Mouse (Mus musculus): ENCODE measurements at regions not wholly inside any gene's neighbourhood (a gene's known extent, or its start where the extent isn't known, plus 50 kb on each side); places are given as distances from the start of the nearest gene placed in this dataset.

DNA sequence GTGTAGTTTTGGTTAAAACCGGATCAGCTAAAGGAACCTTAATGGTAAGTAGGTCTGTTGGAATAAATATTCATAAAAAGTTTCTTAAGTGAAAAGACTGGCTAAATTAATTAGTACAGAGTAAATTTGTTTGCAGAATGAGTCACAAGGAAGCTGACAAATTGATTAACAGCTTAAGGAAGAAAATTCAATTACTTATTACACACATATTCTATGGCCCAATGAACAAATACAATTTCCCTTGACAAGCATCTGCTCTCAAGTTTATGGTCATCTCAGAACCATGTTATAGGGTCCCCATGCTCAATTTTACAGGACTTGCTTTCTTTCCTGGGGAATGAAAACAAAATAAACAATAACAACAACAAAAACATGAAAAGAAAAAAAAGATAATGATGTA lies 231.4 kb upstream of the Frg1 start:
- Histone ChIP-seq H3K4me3 (ENCODE audit: low read depth, low read length) (no peak overlapping the region), H3K36me3 (ENCODE audit: control insufficient read depth, insufficient read depth, low read length) (no peaks in the 10 kb centered on the region), H3K9me3 (ENCODE audit: control insufficient read depth, low read length) (no peaks in the 10 kb centered on the region), H3K9ac (ENCODE audit: low read length) (no peak overlapping the region), H3K27me3 (ENCODE audit: control insufficient read depth, insufficient read depth, low read length) (no peaks in the 10 kb centered on the region), H3K4me2 (no peak overlapping the region), H3K27ac (ENCODE audit: low read depth, low read length) (no peak overlapping the region), H3K4me1 (ENCODE audit: control insufficient read depth, insufficient read depth, low read length) (no peaks in the 10 kb centered on the region)
- ATAC-seq (ENCODE audit: low FRiP score) (no peak), DNase-seq (ENCODE audit: low spot score, missing footprints) (no peak)
- 90% methylated on average over 1 of the region's 1 CpGs for WGBS

DNA sequence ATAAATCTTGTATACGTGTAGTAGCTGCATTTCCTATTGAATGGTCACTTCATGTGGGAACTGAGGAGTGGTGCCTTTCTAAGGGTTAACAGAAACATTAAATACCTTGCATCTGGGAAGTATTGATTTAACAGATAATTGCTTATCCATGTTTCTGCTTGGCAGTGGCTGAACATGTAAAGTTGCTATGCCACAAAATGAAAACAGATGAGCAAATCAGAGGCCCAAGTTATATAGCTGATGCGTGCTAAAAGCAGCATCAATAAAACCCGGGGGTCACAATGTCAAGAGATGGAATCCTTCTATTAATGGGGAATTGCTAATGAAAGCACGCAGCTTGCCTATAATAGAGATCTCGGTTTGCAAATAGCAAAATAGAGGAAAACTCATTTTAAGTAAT lies 227.8 kb upstream of the Frg1 start:
- Histone ChIP-seq H3K9ac (ENCODE audit: low read length) (no peak overlapping the region), H3K9me3 (ENCODE audit: control insufficient read depth, low read length) (no peaks in the 10 kb centered on the region), H3K4me1 (ENCODE audit: control insufficient read depth, insufficient read depth, low read length) (no peaks in the 10 kb centered on the region), H3K27ac (ENCODE audit: low read depth, low read length) (no peak overlapping the region), H3K27me3 (ENCODE audit: control insufficient read depth, insufficient read depth, low read length) (no peaks in the 10 kb centered on the region), H3K4me2 (no peak overlapping the region), H3K4me3 (ENCODE audit: low read depth, low read length) (no peak overlapping the region), H3K36me3 (ENCODE audit: control insufficient read depth, insufficient read depth, low read length) (no peaks in the 10 kb centered on the region)
- ATAC-seq (ENCODE audit: low FRiP score) (no peak), DNase-seq (ENCODE audit: low spot score, missing footprints) (no peak)
- WGBS: 83% methylated on average over 5 of the region's 5 CpGs

DNA sequence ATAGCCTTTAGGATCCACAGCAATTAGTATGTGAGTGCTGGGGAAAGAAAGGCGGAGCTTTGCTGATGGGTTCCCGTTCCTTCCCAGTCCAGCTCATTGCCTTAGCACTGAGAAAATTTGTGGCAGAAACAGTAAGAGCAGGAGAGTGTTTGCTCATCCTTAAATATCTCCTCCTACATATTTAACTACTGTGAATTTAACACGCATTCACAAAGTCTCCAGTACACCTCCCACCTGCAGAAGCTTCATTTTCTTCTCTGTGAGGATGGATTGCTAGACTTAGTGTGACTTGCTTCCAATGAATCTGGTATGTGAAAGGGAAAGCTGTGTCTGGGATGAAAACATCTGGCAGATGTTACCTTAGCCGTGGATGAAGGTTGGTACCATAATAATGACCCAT lies 207.0 kb upstream of the Frg1 start:
- no peak overlapping the region for H3K27ac ChIP-seq (ENCODE audit: low read depth, low read length)
- H3K4me1 ChIP-seq (ENCODE audit: control insufficient read depth, insufficient read depth, low read length): no peaks in the 10 kb centered on the region
- DNase-seq (ENCODE audit: low spot score, missing footprints) (no peak), ATAC-seq (ENCODE audit: low FRiP score) (no peak)
- no peak overlapping the region for H3K9ac ChIP-seq (ENCODE audit: low read length)
- no peaks in the 10 kb centered on the region for H3K9me3 ChIP-seq (ENCODE audit: control insufficient read depth, low read length)
- H3K4me3 ChIP-seq (ENCODE audit: low read depth, low read length): no peak overlapping the region
- H3K36me3 ChIP-seq (ENCODE audit: control insufficient read depth, insufficient read depth, low read length): no peaks in the 10 kb centered on the region
- no peak overlapping the region for H3K4me2 ChIP-seq
- 86% methylated on average over 4 of the region's 4 CpGs for WGBS
- H3K27me3 ChIP-seq (ENCODE audit: control insufficient read depth, insufficient read depth, low read length): no peaks in the 10 kb centered on the region

DNA sequence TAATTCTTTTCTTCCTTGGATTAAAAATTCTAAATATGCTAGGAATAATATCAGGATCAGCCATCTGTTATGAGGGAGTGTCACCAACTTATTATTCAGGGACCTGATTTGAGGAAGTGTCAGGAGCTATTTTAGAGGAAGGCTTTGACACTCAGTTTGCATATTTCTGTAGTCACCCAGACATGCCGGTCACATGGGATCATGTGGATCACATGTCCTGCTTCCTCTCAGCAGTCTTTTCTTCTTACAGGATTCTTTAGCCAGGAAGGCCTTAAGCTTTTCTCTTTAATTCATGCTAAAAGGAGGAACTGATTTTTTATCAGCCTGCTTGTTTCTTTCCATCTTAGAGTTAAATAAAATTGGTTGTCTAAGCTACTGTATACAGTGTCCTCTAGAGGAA lies 183.4 kb upstream of the Frg1 start:
- no peaks in the 10 kb centered on the region for H3K4me1 ChIP-seq (ENCODE audit: control insufficient read depth, insufficient read depth, low read length)
- H3K9ac ChIP-seq (ENCODE audit: low read length): no peak overlapping the region
- H3K27me3 ChIP-seq (ENCODE audit: control insufficient read depth, insufficient read depth, low read length): no peaks in the 10 kb centered on the region
- H3K4me2 ChIP-seq: no peak overlapping the region
- no peak overlapping the region for H3K4me3 ChIP-seq (ENCODE audit: low read depth, low read length)
- DNase-seq (ENCODE audit: low spot score, missing footprints) (no peak), ATAC-seq (ENCODE audit: low FRiP score) (no peak)
- 71% methylated on average over 1 of the region's 1 CpGs for WGBS
- H3K27ac ChIP-seq (ENCODE audit: low read depth, low read length): no peak overlapping the region
- H3K9me3 ChIP-seq (ENCODE audit: control insufficient read depth, low read length): no peaks in the 10 kb centered on the region
- no peaks in the 10 kb centered on the region for H3K36me3 ChIP-seq (ENCODE audit: control insufficient read depth, insufficient read depth, low read length)

DNA sequence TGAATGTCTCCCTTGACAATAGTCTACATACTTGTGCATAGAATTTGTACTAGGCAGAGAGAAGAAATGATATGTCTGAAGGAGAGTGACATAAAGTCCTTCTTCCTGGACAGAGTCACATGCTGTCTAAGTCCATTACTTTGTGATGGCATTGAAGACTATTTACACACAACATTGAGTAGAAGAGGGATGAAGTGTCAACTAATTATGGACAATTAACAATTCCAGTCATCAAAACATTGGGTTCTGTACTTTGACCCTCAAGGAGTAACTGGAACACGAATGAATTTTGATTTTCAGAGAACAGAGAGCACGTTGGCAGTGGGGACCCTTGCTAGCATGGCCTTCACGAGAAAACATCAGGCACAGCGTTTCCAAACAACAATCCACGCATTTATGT lies 177.6 kb upstream of the Frg1 start:
- 86% methylated on average over 5 of the region's 5 CpGs for WGBS
- Histone ChIP-seq H3K4me3 (ENCODE audit: low read depth, low read length) (no peak overlapping the region), H3K27ac (ENCODE audit: low read depth, low read length) (no peak overlapping the region), H3K9me3 (ENCODE audit: control insufficient read depth, low read length) (no peaks in the 10 kb centered on the region), H3K36me3 (ENCODE audit: control insufficient read depth, insufficient read depth, low read length) (no peaks in the 10 kb centered on the region), H3K4me1 (ENCODE audit: control insufficient read depth, insufficient read depth, low read length) (no peaks in the 10 kb centered on the region), H3K27me3 (ENCODE audit: control insufficient read depth, insufficient read depth, low read length) (no peaks in the 10 kb centered on the region), H3K9ac (ENCODE audit: low read length) (no peak overlapping the region), H3K4me2 (no peak overlapping the region)
- ATAC-seq (ENCODE audit: low FRiP score): no peak
- DNase-seq (ENCODE audit: low spot score, missing footprints): no peak

DNA sequence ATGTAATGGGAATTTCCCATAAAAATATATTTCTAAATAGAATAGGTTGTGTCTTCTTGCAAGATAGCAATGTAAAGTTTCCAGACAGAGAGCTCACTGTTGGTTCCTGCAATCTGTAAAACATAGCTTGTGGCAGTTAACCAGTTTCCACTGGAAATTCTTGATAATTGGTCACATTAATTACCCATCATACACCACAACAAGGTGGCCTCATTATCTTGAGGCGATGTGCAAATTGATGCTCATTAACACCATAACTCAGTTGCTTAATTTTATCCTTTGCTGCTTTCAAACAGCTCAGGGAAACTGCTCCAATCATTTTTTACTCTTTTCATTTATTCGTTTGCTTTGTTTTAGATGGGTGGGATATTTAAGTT lies 176.8 kb upstream of the Frg1 start:
- Histone ChIP-seq H3K36me3 (ENCODE audit: control insufficient read depth, insufficient read depth, low read length) (no peaks in the 10 kb centered on the region), H3K9me3 (ENCODE audit: control insufficient read depth, low read length) (no peaks in the 10 kb centered on the region), H3K4me2 (no peak overlapping the region), H3K4me3 (ENCODE audit: low read depth, low read length) (no peak overlapping the region), H3K9ac (ENCODE audit: low read length) (no peak overlapping the region), H3K27me3 (ENCODE audit: control insufficient read depth, insufficient read depth, low read length) (no peaks in the 10 kb centered on the region), H3K27ac (ENCODE audit: low read depth, low read length) (no peak overlapping the region), H3K4me1 (ENCODE audit: control insufficient read depth, insufficient read depth, low read length) (no peaks in the 10 kb centered on the region)
- DNase-seq (ENCODE audit: low spot score, missing footprints) (no peak), ATAC-seq (ENCODE audit: low FRiP score) (no peak)
- 81% methylated on average over 2 of the region's 2 CpGs for WGBS

DNA sequence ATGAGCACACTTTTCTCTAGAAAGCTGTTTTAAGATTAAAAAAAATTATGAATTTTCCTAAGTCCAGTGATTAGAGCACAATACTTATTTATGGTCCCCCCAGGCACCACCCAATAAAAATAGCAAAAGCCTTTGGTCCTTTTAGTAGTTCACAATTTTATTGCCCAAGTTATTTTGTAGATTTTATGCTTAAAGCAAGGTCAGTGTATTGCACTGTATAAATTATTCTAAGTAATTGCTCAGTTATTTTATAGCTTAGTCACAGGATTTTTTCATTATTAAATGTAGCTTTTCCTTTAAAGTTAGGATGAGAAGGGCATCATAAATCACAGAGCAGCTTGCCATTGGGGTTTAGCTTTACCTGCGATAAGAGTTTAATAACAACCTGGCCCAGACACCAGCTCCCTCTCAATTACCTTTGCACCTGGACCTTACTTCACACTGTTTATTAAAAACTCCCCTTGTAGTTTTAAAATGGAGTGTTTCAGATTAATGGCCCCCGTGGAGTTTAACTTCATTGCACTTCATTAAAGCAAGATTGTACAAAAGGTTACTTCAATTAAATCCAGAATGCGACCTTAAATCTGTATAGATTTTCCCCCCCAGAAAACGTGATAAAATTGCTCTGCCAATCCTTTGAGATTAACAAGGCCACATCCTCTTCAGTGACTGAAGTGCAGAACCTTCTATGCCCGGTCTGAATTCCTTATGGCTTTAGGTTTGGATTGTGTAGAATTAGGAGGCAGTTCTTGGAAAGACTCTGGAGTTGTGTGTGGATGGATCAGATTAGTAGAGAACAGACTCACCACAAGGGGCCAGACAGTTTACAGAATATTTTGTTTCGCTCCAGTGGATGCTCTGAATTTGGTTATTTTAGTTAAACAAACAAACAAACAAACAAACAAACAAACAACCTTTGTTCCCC lies 176.1 kb upstream of the Frg1 start:
- Histone ChIP-seq H3K27me3 (ENCODE audit: control insufficient read depth, insufficient read depth, low read length) (no peaks in the 10 kb centered on the region), H3K9ac (ENCODE audit: low read length) (no peak overlapping the region), H3K4me1 (ENCODE audit: control insufficient read depth, insufficient read depth, low read length) (no peaks in the 10 kb centered on the region), H3K36me3 (ENCODE audit: control insufficient read depth, insufficient read depth, low read length) (no peaks in the 10 kb centered on the region), H3K4me3 (ENCODE audit: low read depth, low read length) (no peak overlapping the region), H3K4me2 (no peak overlapping the region), H3K27ac (ENCODE audit: low read depth, low read length) (no peak overlapping the region), H3K9me3 (ENCODE audit: control insufficient read depth, low read length) (no peaks in the 10 kb centered on the region)
- ATAC-seq (ENCODE audit: low FRiP score) (no peak), DNase-seq (ENCODE audit: low spot score, missing footprints) (no peak)
- 80% methylated on average over 6 of the region's 6 CpGs for WGBS

DNA sequence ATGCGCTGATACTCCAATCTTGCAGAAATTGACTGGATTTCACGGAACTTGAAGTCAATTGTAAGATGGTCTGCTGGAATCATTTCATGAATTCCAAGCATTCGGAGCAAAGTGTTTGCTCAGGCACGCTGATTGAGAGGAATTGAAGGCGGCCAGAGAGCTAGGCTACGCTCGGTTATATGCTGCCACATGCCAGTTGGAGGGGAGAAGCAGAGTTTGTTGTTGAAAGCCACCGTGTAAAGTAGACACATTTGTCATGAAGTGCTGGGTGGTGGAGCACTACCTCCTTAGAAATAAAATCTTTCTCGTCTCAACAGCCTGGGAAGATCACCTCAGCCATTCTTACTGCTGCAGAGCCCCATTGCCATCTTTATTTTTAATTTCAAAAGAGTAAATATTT lies 175.3 kb upstream of the Frg1 start:
- DNase-seq (ENCODE audit: low spot score, missing footprints): no peak
- WGBS: 79% methylated on average over 9 of the region's 9 CpGs
- Histone ChIP-seq H3K27ac (ENCODE audit: low read depth, low read length) (no peak overlapping the region), H3K9ac (ENCODE audit: low read length) (no peak overlapping the region), H3K4me3 (ENCODE audit: low read depth, low read length) (no peak overlapping the region), H3K9me3 (ENCODE audit: control insufficient read depth, low read length) (no peaks in the 10 kb centered on the region), H3K4me1 (ENCODE audit: control insufficient read depth, insufficient read depth, low read length) (no peaks in the 10 kb centered on the region), H3K4me2 (no peak overlapping the region), H3K36me3 (ENCODE audit: control insufficient read depth, insufficient read depth, low read length) (no peaks in the 10 kb centered on the region), H3K27me3 (ENCODE audit: control insufficient read depth, insufficient read depth, low read length) (no peaks in the 10 kb centered on the region)
- no peak for ATAC-seq (ENCODE audit: low FRiP score)

DNA sequence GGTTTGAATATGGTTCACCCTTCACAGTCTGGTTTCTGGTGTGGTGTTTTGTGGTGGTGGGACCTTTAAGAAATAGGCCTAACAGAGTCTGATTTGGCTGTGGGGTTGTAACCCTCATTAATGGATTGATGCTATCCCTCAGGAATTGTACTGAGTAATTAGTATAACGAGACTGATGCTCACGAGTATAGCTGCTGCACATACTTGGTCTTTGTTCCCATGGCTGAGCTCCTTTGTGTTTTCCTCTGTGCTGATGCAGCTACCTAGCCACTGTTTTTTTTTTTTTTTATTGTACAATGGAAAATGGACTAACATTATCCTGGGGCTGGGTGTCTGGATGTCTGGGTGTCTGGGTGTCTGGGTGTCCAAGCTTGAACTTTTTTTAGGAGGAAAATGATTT lies 171.3 kb upstream of the Frg1 start:
- H3K9ac ChIP-seq (ENCODE audit: low read length): no peak overlapping the region
- no peaks in the 10 kb centered on the region for H3K9me3 ChIP-seq (ENCODE audit: control insufficient read depth, low read length)
- no peak overlapping the region for H3K27ac ChIP-seq (ENCODE audit: low read depth, low read length)
- H3K4me2 ChIP-seq: no peak overlapping the region
- 60% methylated on average over 2 of the region's 2 CpGs for WGBS
- no peaks in the 10 kb centered on the region for H3K27me3 ChIP-seq (ENCODE audit: control insufficient read depth, insufficient read depth, low read length)
- no peaks in the 10 kb centered on the region for H3K4me1 ChIP-seq (ENCODE audit: control insufficient read depth, insufficient read depth, low read length)
- DNase-seq (ENCODE audit: low spot score, missing footprints) (no peak), ATAC-seq (ENCODE audit: low FRiP score) (no peak)
- no peaks in the 10 kb centered on the region for H3K36me3 ChIP-seq (ENCODE audit: control insufficient read depth, insufficient read depth, low read length)
- H3K4me3 ChIP-seq (ENCODE audit: low read depth, low read length): no peak overlapping the region

Data from midbrain, embryonic 11.5 days (tissue).